Mouse (Mus musculus): ENCODE data around the gene Zfpm1. TPM values are rescaled to one million over a fixed set of nuclear protein-coding genes. Genes with fewer than 3 reads are reported as not detected.

The Zfpm1 gene
- polyA plus RNA-seq, 1 experiment, result 32.1 TPM

- Histone ChIP-seq H3K4me3 (ENCODE audit: insufficient read depth, low read length) (no peak overlapping the region), H3K4me1 (ENCODE audit: control insufficient read depth, insufficient read depth, low read length) (peaks cover 2% of the 10 kb centered on the region; the same call in 1 of the 2 replicates), H3K27ac (ENCODE audit: insufficient read depth, low read length) (no peak overlapping the region)
- TF ChIP-seq POLR2A (IDR thresholded peaks at IDR 0.05; ENCODE audit: extremely low read depth, insufficient read depth, low read length), result no peak
- TF ChIP-seq CTCF (IDR thresholded peaks at IDR 0.05; ENCODE audit: extremely low read depth, insufficient read depth, low read length), result no peak
Measured at GRCm38 (mm10) chr8:122383039-122383438, 101.1 kb downstream of the Zfpm1 start.

Other genes starting within 250 kb of the Zfpm1 start
- gene Trhr2, start 78.6 kb downstream of the Zfpm1 start, polyA plus RNA-seq (2012; rRNA removed), result 4.0 and 5.5 TPM in 2 replicates
- gene Zc3h18, start 94.5 kb downstream of the Zfpm1 start, polyA plus RNA-seq (2012; rRNA removed), result 33.0 and 33.6 TPM in 2 replicates
- 0.21 and 0.36 TPM in 2 replicates for gene Il17c, start 139.9 kb downstream of the Zfpm1 start, polyA plus RNA-seq (2012; rRNA removed)
- 19.3 and 19.8 TPM in 2 replicates for gene Cyba, start 150.8 kb downstream of the Zfpm1 start, polyA plus RNA-seq (2012; rRNA removed)
- gene Mvd, start 161.3 kb downstream of the Zfpm1 start, polyA plus RNA-seq (2012; rRNA removed), result 36.6 and 42.7 TPM in 2 replicates
- 0.93 and 1.2 TPM in 2 replicates for gene Snai3, start 178.6 kb downstream of the Zfpm1 start, polyA plus RNA-seq (2012; rRNA removed)
- 68.2 and 76.8 TPM in 2 replicates for gene Rnf166, start 193.9 kb downstream of the Zfpm1 start, polyA plus RNA-seq (2012; rRNA removed)
- gene Ctu2, start 194.0 kb downstream of the Zfpm1 start, polyA plus RNA-seq (2012; rRNA removed), result 43.5 and 43.6 TPM in 2 replicates

Measured in cortical plate, adult 2 months (tissue).